Mouse (Mus musculus): ENCODE data around the gene BC048403. TPM values are rescaled to one million over a fixed set of nuclear protein-coding genes. Genes with fewer than 3 reads are reported as not detected.

Gene BC048403
- total and polyA plus RNA-seq, 2 experiments from 2014 or later, result 1.5 to 3.9 TPM

- H3K9me3 ChIP-seq (ENCODE audit: low read length), result no peaks in the 10 kb centered on the region
- H3K4me1 ChIP-seq (ENCODE audit: insufficient read depth, low read length), result no peaks in the 10 kb centered on the region
- no peak overlapping the region for H3K4me2 ChIP-seq (ENCODE audit: low read depth, low read length)
- DNase-seq (ENCODE audit: low spot score), result no peak
- no peaks in the 10 kb centered on the region for H3K36me3 ChIP-seq (ENCODE audit: insufficient read depth, low read length)
- WGBS, result 85% methylated on average over 15 of the region's 15 CpGs
- H3K9ac ChIP-seq (replicated peaks; ENCODE audit: low read length), result no peak overlapping the region
- no peak overlapping the region for H3K27ac ChIP-seq
- no peak for ATAC-seq
- TF ChIP-seq CTCF (IDR thresholded peaks at IDR 0.05; ENCODE audit: low read depth), result no peak
- no peaks in the 10 kb centered on the region for H3K27me3 ChIP-seq (ENCODE audit: insufficient read depth, low read length)
- no peak overlapping the region for H3K4me3 ChIP-seq (ENCODE audit: low read length)
These were observed 34.2 kb upstream of the BC048403 start for GRCm38 (mm10) chr10:121705399-121706163.

GRCm38 (mm10) chr10:121716862-121717261 is 22.9 kb upstream of the BC048403 start:
- H3K27ac ChIP-seq, result no peak overlapping the region
- H3K27me3 ChIP-seq (ENCODE audit: insufficient read depth, low read length), result no peaks in the 10 kb centered on the region
- no peak overlapping the region for H3K4me2 ChIP-seq (ENCODE audit: low read depth, low read length)
- H3K9me3 ChIP-seq (ENCODE audit: low read length), result 0 out of 2 replicates have a peak, but pooled peaks cover 3% of the 10 kb centered on the region
- TF ChIP-seq CTCF (IDR thresholded peaks at IDR 0.05; ENCODE audit: low read depth), result no peak
- H3K36me3 ChIP-seq (ENCODE audit: insufficient read depth, low read length), result no peaks in the 10 kb centered on the region
- H3K9ac ChIP-seq (replicated peaks; ENCODE audit: low read length), result no peak overlapping the region
- H3K4me3 ChIP-seq (ENCODE audit: low read length), result no peak overlapping the region
- no peaks in the 10 kb centered on the region for H3K4me1 ChIP-seq (ENCODE audit: insufficient read depth, low read length)
- ATAC-seq (no peak), DNase-seq (ENCODE audit: low spot score) (no peak)

- no peak overlapping the region for H3K4me3 ChIP-seq (ENCODE audit: low read length)
- no peak for DNase-seq (ENCODE audit: low spot score)
- no peaks in the 10 kb centered on the region for H3K4me1 ChIP-seq (ENCODE audit: insufficient read depth, low read length)
- no peak for ATAC-seq
- no peaks in the 10 kb centered on the region for H3K27me3 ChIP-seq (ENCODE audit: insufficient read depth, low read length)
- H3K4me2 ChIP-seq (ENCODE audit: low read depth, low read length), result no peak overlapping the region
- H3K9me3 ChIP-seq (ENCODE audit: low read length), result 0 out of 2 replicates have a peak, but pooled peaks cover 3% of the 10 kb centered on the region
- H3K36me3 ChIP-seq (ENCODE audit: insufficient read depth, low read length), result no peaks in the 10 kb centered on the region
- no peak for TF ChIP-seq CTCF (IDR thresholded peaks at IDR 0.05; ENCODE audit: low read depth)
- H3K9ac ChIP-seq (replicated peaks; ENCODE audit: low read length), result no peak overlapping the region
- 96% methylated on average over 18 of the region's 18 CpGs for WGBS
- H3K27ac ChIP-seq, result no peak overlapping the region
These were observed 20.7 kb upstream of the BC048403 start for GRCm38 (mm10) chr10:121718896-121719585.

- H3K36me3 ChIP-seq (ENCODE audit: insufficient read depth, low read length), result no peaks in the 10 kb centered on the region
- no peak for TF ChIP-seq CTCF (IDR thresholded peaks at IDR 0.05; ENCODE audit: low read depth)
- H3K27ac ChIP-seq, result no peak overlapping the region
- 0 out of 2 replicates have a peak, but pooled peaks cover 3% of the 10 kb centered on the region for H3K9me3 ChIP-seq (ENCODE audit: low read length)
- no peak overlapping the region for H3K9ac ChIP-seq (replicated peaks; ENCODE audit: low read length)
- H3K4me3 ChIP-seq (ENCODE audit: low read length), result no peak overlapping the region
- ATAC-seq (no peak), DNase-seq (ENCODE audit: low spot score) (no peak)
- H3K27me3 ChIP-seq (ENCODE audit: insufficient read depth, low read length), result no peaks in the 10 kb centered on the region
- 93% methylated on average over 13 of the region's 13 CpGs for WGBS
- no peak overlapping the region for H3K4me2 ChIP-seq (ENCODE audit: low read depth, low read length)
- H3K4me1 ChIP-seq (ENCODE audit: insufficient read depth, low read length), result no peaks in the 10 kb centered on the region
These were observed 19.0 kb upstream of the BC048403 start for GRCm38 (mm10) chr10:121720701-121721100.

- WGBS, result 82% methylated on average over 4 of the region's 4 CpGs
- no peak overlapping the region for H3K4me2 ChIP-seq (ENCODE audit: low read depth, low read length)
- ATAC-seq (no peak), DNase-seq (ENCODE audit: low spot score) (no peak)
- H3K36me3 ChIP-seq (ENCODE audit: insufficient read depth, low read length), result no peaks in the 10 kb centered on the region
- no peaks in the 10 kb centered on the region for H3K4me1 ChIP-seq (ENCODE audit: insufficient read depth, low read length)
- no peak overlapping the region for H3K27ac ChIP-seq
- H3K9ac ChIP-seq (replicated peaks; ENCODE audit: low read length), result no peak overlapping the region
- H3K4me3 ChIP-seq (ENCODE audit: low read length), result no peak overlapping the region
- TF ChIP-seq CTCF (IDR thresholded peaks at IDR 0.05; ENCODE audit: low read depth), result no peak
- H3K27me3 ChIP-seq (ENCODE audit: insufficient read depth, low read length), result no peaks in the 10 kb centered on the region
- 0 out of 2 replicates have a peak, but pooled peaks cover 2% of the 10 kb centered on the region for H3K9me3 ChIP-seq (ENCODE audit: low read length)
These were observed 13.2 kb upstream of the BC048403 start for GRCm38 (mm10) chr10:121726505-121726904.

- H3K9me3 ChIP-seq (ENCODE audit: low read length), result no peaks in the 10 kb centered on the region
- no peaks in the 10 kb centered on the region for H3K27me3 ChIP-seq (ENCODE audit: insufficient read depth, low read length)
- no peaks in the 10 kb centered on the region for H3K4me1 ChIP-seq (ENCODE audit: insufficient read depth, low read length)
- no peak for TF ChIP-seq CTCF (IDR thresholded peaks at IDR 0.05; ENCODE audit: low read depth)
- no peak overlapping the region for H3K27ac ChIP-seq
- no peak overlapping the region for H3K4me2 ChIP-seq (ENCODE audit: low read depth, low read length)
- no peak overlapping the region for H3K9ac ChIP-seq (replicated peaks; ENCODE audit: low read length)
- 76% methylated on average over 4 of the region's 4 CpGs for WGBS
- no peak for DNase-seq (ENCODE audit: low spot score)
- no peak for ATAC-seq
- no peak overlapping the region for H3K4me3 ChIP-seq (ENCODE audit: low read length)
- H3K36me3 ChIP-seq (ENCODE audit: insufficient read depth, low read length), result no peaks in the 10 kb centered on the region
These were observed 12.6 kb upstream of the BC048403 start for GRCm38 (mm10) chr10:121727151-121727550.

- no peak overlapping the region for H3K4me2 ChIP-seq (ENCODE audit: low read depth, low read length)
- DNase-seq (ENCODE audit: low spot score), result no peak
- no peak overlapping the region for H3K9ac ChIP-seq (replicated peaks; ENCODE audit: low read length)
- H3K4me1 ChIP-seq (ENCODE audit: insufficient read depth, low read length), result no peaks in the 10 kb centered on the region
- no peaks in the 10 kb centered on the region for H3K27me3 ChIP-seq (ENCODE audit: insufficient read depth, low read length)
- WGBS, result 98% methylated on average over 4 of the region's 4 CpGs
- TF ChIP-seq CTCF (IDR thresholded peaks at IDR 0.05; ENCODE audit: low read depth), result no peak
- ATAC-seq, result no peak
- no peak overlapping the region for H3K4me3 ChIP-seq (ENCODE audit: low read length)
- no peaks in the 10 kb centered on the region for H3K36me3 ChIP-seq (ENCODE audit: insufficient read depth, low read length)
- H3K27ac ChIP-seq, result no peak overlapping the region
- H3K9me3 ChIP-seq (ENCODE audit: low read length), result no peaks in the 10 kb centered on the region
These were observed 11.5 kb upstream of the BC048403 start for GRCm38 (mm10) chr10:121728226-121728625.
